Mouse (Mus musculus) stomach, embryonic 16.5 days (tissue): ENCODE data around the gene Gm14459. TPM values are rescaled to one million over a fixed set of nuclear protein-coding genes. Genes with fewer than 3 reads are reported as not detected.
"Not testable (repeated sequence)": the region's sequence is repeated elsewhere in the genome, so short reads cannot be mapped to it uniquely, and the experiment has no call there.

Source experiments
- ATAC-seq: fragments of 200-750 bp; cut with Nextera tagmentation; 2 replicates; pipeline ENCODE4 v1.8.0; 2017; ENCODE audit warnings: moderate number of reproducible peaks, moderate TSS enrichment; ENCODE audit not compliant: insufficient read depth, low FRiP score
- H3K27ac ChIP-seq: fragments of 300-500 bp; sonication (generic); 2 replicates; pipeline ENCODE4 v1.5.1; 2014; ENCODE audit warnings: low read length
- H3K27me3 ChIP-seq: fragments of 300-500 bp; sonication (generic); 2 replicates; pipeline ENCODE4 v1.6.1; 2014; ENCODE audit warnings: low read length, control low read depth, mixed read lengths; ENCODE audit not compliant: control insufficient read depth, insufficient read depth
- H3K36me3 ChIP-seq: fragments of 300-500 bp; sonication (generic); 2 replicates; pipeline ENCODE4 v1.6.1; 2014; ENCODE audit warnings: low read length; ENCODE audit not compliant: control insufficient read depth, insufficient read depth
- H3K4me1 ChIP-seq: fragments of 300-500 bp; sonication (generic); 2 replicates; pipeline ENCODE4 v1.6.1; 2014; ENCODE audit warnings: low read length, control low read depth, mixed read lengths; ENCODE audit not compliant: control insufficient read depth, insufficient read depth
- H3K4me2 ChIP-seq: fragments of 300-500 bp; sonication (generic); 2 replicates; pipeline ENCODE4 v1.6.1; 2014; ENCODE audit warnings: low read depth, low read length, mixed read lengths
- H3K4me3 ChIP-seq: fragments of 300-500 bp; sonication (generic); replicated peaks from 2 replicates; pipeline ENCODE4 v1.5.1; 2014; ENCODE audit warnings: mild to moderate bottlenecking, low read length
- H3K9ac ChIP-seq: fragments of 300-500 bp; sonication (generic); 2 replicates; pipeline ENCODE4 v1.6.1; 2014; ENCODE audit warnings: low read length
- H3K9me3 ChIP-seq: fragments of 300-500 bp; sonication (generic); replicated peaks from 2 replicates; pipeline ENCODE4 v1.6.1; 2016; ENCODE audit warnings: low read length, control low read depth; ENCODE audit not compliant: control insufficient read depth
- WGBS: fragments of 180-500 bp; shearing (Covaris S2); extraction: QIAGEN DNeasy Blood & Tissue Kit; methylation state at CpG from one replicate; pipeline ENCODE4 v1.1.7; 2014; 5-methylcytosine and 5-hydroxymethylcytosine counted together
- polyA plus RNA-seq: library from polyadenylated mRNA; unstranded; fragments of >200 nt; fragmentation: Nextera tagmentation; extraction: Ambion mirVana; gene quantifications from 2 replicates; pipeline ENCODE4 v1.2.1, GENCODE M21; 2015

Gene Gm14459
- not detected in 2 replicates for polyA plus RNA-seq

DNA sequence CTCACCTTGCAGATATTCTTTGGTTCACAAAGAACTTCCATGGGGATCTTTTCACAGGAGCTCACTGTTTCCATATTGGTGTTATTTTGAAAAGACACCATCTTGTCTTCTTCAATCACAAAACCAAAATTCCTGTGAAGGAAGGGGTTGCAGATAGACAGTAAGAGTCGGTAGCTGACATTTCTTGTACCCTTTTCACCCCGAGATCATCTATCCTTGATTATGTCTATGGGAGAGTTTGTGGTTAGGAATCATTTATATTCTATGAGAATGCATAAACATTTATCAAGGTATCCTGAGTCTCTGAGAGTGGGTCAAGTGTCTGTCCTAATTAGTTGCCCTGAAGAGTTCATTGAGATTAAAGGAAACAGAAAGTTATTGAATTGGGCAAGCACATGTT lies at the start of gene Gm14459:
Gene Gm14459, minus strand, starts transcription at position 101 of the 400 bp plus-strand sequence.
- Histone ChIP-seq H3K9ac (no peak within 1 kb of the TSS), H3K4me3 (no peak within 1 kb of the TSS), H3K4me2 (no peak within 1 kb of the TSS), H3K27me3 (no peaks in the 10 kb centered on the region), H3K4me1 (no peaks in the 10 kb centered on the region), H3K36me3 (no peaks in the 10 kb centered on the region), H3K27ac (no peak within 1 kb of the TSS), H3K9me3 (no peaks in the 10 kb centered on the region)
- no peak for ATAC-seq
- WGBS = 76% methylated on average over 2 of the region's 2 CpGs

DNA sequence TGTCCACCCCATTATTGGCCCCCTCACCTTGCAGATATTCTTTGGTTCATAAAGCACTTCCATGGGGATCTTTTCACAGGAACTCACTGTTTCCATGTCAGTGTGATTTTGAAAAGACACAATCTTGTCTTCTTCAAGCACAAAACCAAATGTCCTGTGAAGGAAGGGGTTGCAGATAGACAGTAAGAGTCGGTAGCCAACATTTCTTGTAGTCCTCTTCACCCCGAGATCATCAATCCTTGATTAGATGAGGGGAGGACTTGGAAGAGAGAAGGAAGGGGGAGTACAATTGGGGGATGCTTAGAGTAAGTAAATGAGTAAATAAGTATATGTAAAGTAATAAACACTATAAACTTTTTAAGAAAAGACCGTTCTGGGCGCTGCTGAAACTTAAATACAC lies 23.4 kb upstream of the Gm14459 start, which contains the start of gene Ssxb6:
Gene Ssxb6, minus strand, starts transcription at position 101 of the 400 bp plus-strand sequence.
- not testable (repeated sequence) for H3K27me3 ChIP-seq, H3K27ac ChIP-seq, H3K4me1 ChIP-seq, H3K36me3 ChIP-seq, H3K4me2 ChIP-seq, H3K9ac ChIP-seq, H3K4me3 ChIP-seq, ATAC-seq, H3K9me3 ChIP-seq
- WGBS = 61% methylated on average over 4 of the region's 4 CpGs

Other genes with a start within 250 kb of the Gm14459 start
- not detected in 2 replicates for gene Ssxb10, start 197.5 kb downstream of the Gm14459 start, polyA plus RNA-seq
- not detected in 2 replicates for gene Ssxb9, start 158.0 kb downstream of the Gm14459 start, polyA plus RNA-seq
- not detected in 2 replicates for gene Ssxb1, start 111.6 kb downstream of the Gm14459 start, polyA plus RNA-seq
- not detected in 2 replicates for gene Ssxb2, start 63.2 kb downstream of the Gm14459 start, polyA plus RNA-seq
- not detected in 2 replicates for gene Ssxb6, start 23.3 kb upstream of the Gm14459 start, polyA plus RNA-seq
- gene Ssxb3, start 66.9 kb upstream of the Gm14459 start, polyA plus RNA-seq = not detected in 2 replicates
- not detected in 2 replicates for gene Ssxb8, start 165.9 kb upstream of the Gm14459 start, polyA plus RNA-seq
- gene Ssx9, start 223.5 kb upstream of the Gm14459 start, polyA plus RNA-seq = not detected in 2 replicates